Mouse (Mus musculus) ovary, postnatal 14 days (tissue): ENCODE results near the gene Plxnc1.

Experiments
- DNase-seq: peaks from one replicate; pipeline ENCODE4 v3.0.0; 2022; ENCODE audit warnings: low spot score

The Plxnc1 gene

DNA sequence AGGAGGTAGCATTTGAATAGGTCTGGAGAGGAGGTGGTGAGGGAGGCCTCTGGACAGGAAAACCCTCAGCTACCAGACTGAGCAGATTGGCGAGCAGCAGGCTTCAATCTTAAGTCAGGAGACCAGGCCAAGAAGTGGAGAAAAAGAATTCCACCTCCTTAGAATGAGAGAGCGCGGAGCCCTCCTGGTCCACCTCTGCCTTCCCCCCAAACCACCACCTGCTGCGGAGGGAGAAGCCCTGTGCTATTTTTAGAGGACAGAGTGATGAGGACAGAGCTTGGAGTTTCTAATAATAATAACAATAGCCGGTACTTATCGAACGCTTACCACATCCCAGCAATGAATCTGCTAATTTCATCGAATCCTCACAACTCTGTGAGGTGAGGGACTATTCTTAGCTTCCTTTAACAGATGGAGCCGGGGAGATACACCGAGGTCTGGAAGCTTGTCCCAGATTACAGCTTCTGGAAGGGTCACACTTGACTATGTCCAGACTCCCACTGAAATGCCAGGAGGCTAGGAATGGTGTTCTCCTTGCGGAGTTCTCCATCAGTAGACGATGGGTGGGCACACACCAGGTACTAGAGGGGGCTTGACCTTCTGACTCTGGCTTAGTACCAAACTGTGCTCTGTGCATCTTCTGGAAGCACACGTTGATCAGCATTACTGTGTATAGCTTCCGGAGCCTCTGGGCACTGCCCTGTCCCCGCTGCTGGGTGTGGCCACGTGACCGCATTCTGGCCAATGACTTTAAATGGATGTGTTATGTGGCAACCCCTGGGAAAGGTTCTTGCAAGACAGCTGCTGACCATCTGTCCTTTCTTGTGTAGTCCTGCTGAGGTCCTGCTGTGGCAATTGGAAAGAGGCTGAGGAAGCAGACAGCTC is 125.6 kb downstream of the Plxnc1 start:
- no peak for DNase-seq

- DNase-seq = no peak
Measured at GRCm38 (mm10) chr10:94818127-94818526, 126.5 kb downstream of the Plxnc1 start.

GRCm38 (mm10) chr10:94811907-94812851 is 132.5 kb downstream of the Plxnc1 start:
- DNase-seq = no peak

- DNase-seq = no peak
Measured at GRCm38 (mm10) chr10:94809946-94810472, 134.6 kb downstream of the Plxnc1 start.

DNA sequence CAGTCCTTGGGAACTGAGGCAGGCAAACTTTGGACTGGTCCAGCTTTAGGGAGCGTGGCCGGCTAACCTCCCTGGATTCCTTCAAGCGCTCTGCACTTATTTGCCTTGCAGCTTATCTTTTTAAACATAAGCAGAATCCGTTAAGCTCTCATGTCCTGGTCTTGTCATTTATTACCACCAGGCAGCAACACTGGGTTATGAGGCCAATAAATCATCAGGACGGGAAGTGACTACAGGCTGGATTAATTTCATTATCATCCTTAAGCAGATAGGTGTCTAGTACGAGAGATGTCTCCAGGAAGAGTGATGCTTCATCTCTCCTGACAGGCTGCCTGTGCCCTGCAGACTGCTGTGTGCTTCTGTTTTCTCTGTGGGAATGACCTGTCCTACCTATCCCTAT is 136.4 kb downstream of the Plxnc1 start:
- DNase-seq = no peak

GRCm38 (mm10) chr10:94807323-94807722 is 137.3 kb downstream of the Plxnc1 start:
- DNase-seq = no peak

DNA sequence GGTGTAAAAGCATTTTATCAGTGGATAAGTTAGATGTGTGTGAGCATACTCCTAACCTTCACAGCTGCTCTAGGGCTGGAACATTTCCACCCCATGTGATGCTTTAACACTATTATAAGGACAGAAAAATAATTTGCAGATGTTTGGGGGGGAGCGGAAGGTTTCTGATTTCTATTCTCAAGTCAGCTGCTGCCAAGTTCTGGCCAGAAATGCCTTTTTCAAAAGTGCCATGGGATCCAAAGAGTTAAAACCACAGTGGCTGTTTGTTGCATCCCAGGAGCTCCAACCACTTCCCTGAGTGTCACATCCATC is 139.8 kb downstream of the Plxnc1 start:
- no peak for DNase-seq

DNA sequence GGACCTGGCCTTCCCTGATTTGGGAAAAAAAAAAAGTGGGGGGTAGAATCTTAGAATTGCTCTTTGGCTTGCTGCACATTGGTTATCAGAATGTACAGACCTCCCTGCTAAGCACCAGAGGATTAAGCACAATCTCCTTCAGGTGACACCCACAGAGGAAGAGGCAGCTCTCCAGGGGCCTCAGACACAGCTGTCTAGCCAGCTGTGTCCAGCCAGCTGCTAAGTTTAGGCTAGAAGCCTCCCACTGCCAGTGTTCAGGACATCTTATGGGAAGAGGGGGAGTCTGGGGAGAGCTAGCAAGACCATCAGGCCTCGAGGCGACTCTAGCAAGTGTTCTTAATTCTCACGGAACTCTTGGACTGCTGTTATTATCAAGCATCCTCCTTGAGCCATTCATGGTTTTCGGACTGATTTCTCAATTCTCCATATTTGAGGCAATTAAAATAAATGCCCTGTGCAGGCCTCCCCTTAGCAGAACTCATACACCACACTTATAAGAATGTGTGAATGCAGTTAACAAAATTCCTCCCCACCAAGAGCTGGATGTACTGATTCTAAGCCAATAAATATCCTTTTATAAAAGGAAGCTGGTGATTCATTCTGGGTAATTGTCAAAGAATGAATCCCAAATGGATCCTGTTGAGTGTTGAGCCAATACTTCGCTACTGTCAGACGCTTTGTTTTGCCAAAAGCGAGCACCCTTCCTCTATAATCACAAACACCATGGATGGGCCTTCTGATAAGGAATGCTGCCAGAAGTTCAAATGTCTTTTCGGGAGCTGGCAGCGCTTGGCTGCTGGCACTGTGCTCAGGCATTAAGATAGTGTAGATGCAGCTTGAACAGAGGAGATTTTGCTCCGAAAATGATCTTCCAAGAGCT is 140.4 kb downstream of the Plxnc1 start:
- DNase-seq = no peak

DNA sequence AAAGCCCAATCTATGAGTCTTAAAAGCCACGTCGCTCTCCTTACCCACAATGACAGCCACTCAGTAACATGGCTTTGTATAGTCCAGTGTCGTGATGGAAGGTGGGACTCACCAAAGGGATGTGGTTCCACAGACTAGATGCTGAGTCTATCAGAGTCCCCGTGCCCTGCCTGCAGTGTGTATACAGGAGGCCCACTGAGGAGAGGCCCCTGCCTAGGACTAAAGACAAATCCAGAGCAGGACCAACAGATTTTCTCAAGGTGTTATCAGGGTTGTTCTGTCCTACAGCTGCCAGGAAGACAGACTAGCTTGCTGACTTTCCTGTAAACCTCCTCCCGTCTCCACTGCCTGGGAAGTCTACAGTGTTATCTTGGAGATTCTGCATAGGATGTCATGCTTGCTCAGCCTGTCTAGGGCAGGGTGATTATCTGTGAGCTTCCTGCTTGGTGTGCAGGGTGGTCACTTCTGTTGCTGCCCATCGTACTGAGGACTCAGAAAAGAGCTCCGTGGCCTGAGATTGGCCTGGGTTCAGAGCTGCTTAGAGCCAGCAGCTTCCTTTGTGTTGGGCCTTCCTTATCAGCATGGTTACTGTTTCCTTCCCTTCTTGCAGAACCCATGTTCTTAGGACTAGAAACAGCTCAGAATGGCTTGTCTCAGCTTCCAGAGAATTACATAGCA is 143.8 kb downstream of the Plxnc1 start:
- no peak for DNase-seq

DNA sequence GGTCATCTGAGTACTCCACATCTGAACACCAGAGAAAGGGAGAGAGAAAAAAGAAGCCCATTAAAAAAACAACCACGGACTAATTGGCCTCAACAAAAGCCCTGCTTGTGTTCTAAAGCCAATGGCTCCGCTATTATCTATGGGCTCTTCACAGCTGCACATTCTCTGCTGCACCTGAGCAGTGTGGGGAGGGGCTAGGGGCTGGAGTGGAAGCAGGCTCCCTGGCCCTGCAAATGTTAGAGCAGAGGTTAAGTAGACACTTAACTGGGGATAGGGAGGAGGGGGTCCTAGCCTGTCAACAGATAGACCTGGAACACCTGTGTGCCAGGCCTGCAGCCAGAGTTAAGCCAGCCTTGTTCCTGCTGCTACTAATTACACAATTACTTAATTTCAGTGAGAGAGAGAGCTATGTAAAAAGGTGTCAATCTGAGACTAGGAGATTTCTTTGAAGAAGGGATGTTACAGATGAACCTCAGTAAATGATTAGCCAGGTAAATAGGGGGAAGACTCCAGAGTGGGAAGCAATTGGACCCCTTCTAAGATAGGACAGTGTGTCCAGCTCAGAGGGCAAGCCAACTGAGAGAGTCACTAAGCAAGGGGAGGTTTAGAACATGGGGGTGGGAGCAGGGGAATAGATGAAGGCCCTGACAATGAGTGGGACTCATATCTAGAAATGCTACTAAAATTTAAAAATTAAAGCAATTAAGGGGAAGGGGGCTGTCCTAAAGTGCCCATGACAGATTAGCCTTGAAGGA is 145.0 kb downstream of the Plxnc1 start:
- no peak for DNase-seq

DNA sequence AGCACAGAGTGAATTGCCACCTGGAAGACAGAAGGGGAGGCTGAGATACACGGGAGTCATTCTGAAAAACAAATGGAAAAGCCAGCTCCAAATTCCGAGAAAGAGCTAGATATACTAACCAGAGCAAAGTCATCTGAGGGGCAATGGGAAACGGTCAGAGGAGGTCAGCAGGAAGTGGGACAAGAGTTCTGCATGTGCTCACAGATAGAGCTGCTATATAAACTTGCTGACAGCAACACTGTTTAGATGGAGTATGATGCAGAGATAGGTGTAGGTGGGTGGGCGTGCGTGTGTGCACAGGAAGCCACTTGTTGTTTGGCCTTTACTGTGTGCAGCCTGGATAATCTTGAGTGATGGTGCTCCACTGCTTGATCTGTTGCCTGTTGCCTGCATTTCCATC is 146.5 kb downstream of the Plxnc1 start:
- DNase-seq = no peak

DNA sequence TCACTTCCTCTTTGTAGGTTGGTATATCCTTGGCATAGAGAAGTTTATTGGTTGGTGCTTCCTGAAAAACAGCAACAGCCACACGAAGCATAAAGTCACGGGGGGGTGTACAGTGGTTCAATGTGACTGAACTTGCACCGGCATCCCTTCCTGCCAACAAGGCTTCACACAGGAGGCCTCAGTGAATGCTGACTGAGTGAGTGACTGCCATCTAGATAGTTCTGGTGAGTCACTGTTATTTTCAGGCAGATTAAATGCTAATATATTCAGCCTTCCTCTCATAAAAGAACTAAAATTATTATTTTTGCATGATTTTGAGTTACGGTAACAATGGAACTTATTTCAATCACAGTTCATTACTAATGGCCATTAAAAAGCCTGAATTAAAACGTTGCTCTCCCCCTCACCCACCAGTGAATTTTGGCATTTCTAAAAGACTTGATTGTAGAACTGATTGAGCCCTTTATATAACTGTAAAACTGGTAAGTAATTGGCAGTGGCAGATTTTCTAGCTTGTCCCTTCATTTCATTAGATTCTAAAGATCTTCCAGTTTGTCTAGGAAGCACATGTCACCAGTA is 149.9 kb downstream of the Plxnc1 start:
- no peak for DNase-seq

DNA sequence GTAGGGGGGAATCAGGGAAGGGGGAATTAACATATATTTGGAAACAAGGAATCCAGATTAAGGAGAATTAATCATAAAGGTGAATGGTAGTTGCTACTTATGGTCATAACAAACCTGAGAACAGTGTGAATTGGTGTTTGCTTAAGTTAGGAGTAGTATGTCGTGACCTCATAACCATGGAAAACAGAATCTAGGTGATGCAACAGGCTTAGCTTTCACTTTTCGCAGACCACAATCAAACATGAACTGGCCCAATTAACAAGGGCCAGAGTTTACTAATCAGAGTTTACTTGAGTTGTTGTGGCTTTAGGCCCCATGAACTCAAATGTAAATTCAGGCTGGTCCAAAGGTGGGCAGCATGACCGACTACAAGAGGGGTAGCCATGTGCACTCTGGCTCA is 150.7 kb downstream of the Plxnc1 start:
- DNase-seq = no peak

GRCm38 (mm10) chr10:94789205-94789604 is 155.4 kb downstream of the Plxnc1 start:
- DNase-seq = no peak

GRCm38 (mm10) chr10:94780618-94781262 is 163.9 kb downstream of the Plxnc1 start:
- no peak for DNase-seq

- no peak for DNase-seq
Measured at GRCm38 (mm10) chr10:94779319-94779718, 165.3 kb downstream of the Plxnc1 start.

DNA sequence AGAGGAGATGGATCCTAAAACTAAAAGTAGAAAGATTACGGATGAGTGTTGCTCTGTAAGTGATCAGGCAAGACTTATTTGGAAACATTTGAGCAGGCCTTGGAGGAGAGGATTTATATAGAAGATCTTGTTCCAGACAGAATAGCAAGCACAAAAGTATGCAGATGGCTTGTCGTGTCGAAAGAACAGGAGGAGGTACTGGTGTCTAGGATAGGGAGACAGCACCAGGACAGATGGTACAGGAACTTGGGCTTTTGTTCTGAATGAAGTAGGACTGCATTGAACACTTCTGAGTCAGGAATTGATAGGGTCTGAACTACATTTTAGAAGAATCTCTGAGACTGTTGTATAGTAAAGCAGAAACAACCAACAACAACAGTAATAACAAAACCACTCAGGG is 167.1 kb downstream of the Plxnc1 start:
- no peak for DNase-seq

- no peak for DNase-seq
Measured at GRCm38 (mm10) chr10:94771496-94771895, 173.1 kb downstream of the Plxnc1 start.

DNA sequence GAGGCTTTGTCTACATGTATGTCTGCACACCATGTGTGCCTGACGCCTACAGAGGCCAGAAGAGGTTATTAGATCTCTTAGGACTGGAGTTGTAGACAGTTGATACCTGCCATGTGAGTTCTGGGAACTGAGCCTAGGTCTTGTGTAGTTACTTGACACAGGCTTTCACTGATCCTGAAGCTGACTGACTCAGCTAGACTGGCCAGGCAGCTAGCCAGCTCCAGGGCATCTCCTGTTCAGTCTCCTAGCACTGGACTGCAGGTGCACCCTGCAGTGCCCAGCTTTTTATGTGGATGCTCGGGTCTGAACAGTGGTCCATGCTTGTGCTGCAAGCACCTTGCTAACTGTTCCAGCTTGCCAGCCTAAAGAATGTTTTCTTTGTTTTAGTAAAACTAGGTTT is 197.6 kb downstream of the Plxnc1 start:
- DNase-seq = no peak

DNA sequence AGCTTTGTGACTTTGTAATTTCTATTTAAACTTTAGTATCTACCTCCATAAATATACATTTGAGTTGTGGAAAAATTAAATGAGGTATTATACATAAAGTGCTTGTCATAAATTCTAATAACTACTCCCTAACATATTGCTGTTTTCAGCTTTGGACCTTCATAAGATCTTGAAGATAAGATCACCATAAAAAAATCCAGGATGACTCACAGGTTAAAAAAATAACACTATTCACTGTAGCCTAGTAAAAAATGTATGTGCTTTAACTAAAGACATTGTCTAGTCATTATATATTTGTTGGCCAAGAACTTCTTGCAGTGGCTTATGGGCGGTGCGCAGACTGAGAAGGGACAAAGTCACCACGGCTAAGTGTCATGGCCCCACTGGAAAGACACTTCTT is 203.2 kb downstream of the Plxnc1 start:
- no peak for DNase-seq
